Mouse (Mus musculus) limb, embryonic 12.5 days (tissue): ENCODE measurements around the gene Cnnm4. TPM values are rescaled to one million over a fixed set of nuclear protein-coding genes. Genes with fewer than 3 reads are reported as not detected.
A peak's percentile ranks its signal among the peaks of the same experiment; 100 is the strongest.

Source experiments
- ATAC-seq: fragments of 200-750 bp; cut with Nextera tagmentation; 2 replicates; pipeline ENCODE4 v1.8.0; 2017; ENCODE audit warnings: low read depth, moderate TSS enrichment; ENCODE audit not compliant: insufficient number of reproducible peaks, insufficient read depth, low FRiP score, low TSS enrichment
- H3K27ac ChIP-seq: fragments of 300-500 bp; sonication (generic); 2 replicates; pipeline ENCODE4 v1.5.1; 2016; ENCODE audit warnings: mild to moderate bottlenecking, moderate library complexity
- H3K27me3 ChIP-seq: fragments of 300-500 bp; sonication (generic); 2 replicates; pipeline ENCODE4 v1.6.1; 2016; ENCODE audit warnings: mild to moderate bottlenecking, moderate library complexity
- H3K36me3 ChIP-seq: fragments of 300-500 bp; sonication (generic); 2 replicates; pipeline ENCODE4 v1.6.1; 2016; ENCODE audit warnings: mild to moderate bottlenecking, moderate library complexity
- H3K4me1 ChIP-seq: fragments of 300-500 bp; sonication (generic); replicated peaks from 2 replicates; pipeline ENCODE4 v1.6.1; 2016
- H3K4me2 ChIP-seq: fragments of 300-500 bp; sonication (generic); 2 replicates; pipeline ENCODE4 v1.6.1; 2016; ENCODE audit warnings: mild to moderate bottlenecking, moderate library complexity
- H3K4me3 ChIP-seq: fragments of 300-500 bp; sonication (generic); replicated peaks from 2 replicates; pipeline ENCODE4 v1.5.1; 2016; ENCODE audit warnings: mild to moderate bottlenecking
- H3K9ac ChIP-seq: fragments of 300-500 bp; sonication (generic); replicated peaks from 2 replicates; pipeline ENCODE4 v1.6.1; 2016; ENCODE audit warnings: mild to moderate bottlenecking, moderate library complexity
- H3K9me3 ChIP-seq: fragments of 300-500 bp; sonication (generic); 2 replicates; pipeline ENCODE4 v1.6.1; 2016; ENCODE audit warnings: mild to moderate bottlenecking, moderate library complexity
- WGBS: fragments of 180-500 bp; shearing (Covaris S2); methylation state at CpG from one replicate; pipeline ENCODE4 v1.1.7; 2016; 5-methylcytosine and 5-hydroxymethylcytosine counted together
- polyA plus RNA-seq: library from polyadenylated mRNA; unstranded; fragments of >200 nt; fragmentation: Nextera tagmentation; extraction: Ambion mirVana; gene quantifications from 2 replicates; pipeline ENCODE4 v1.2.1, GENCODE M21; 2016

The Cnnm4 gene
- polyA plus RNA-seq, 1 experiment from 2014 or later = 16.8 TPM

DNA sequence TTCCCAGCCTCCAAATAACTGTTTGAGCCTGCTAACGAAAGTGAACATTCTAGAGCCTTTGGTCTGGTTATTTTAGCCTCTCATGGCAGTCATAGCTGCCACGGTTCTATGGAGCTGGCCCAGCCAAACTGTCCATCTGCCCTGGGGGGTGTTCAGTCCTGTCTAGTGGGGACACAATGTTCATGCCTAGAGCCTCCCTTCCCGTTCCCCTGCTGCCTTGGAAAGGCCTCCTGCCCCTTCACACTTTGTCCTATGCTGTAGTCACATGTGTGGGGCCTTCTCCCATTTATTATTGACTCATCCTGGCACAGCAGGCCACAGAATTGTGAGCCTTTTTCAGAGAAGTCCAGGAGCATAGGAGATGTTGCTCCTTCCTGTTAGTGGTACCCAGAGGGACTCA, 46.8 kb downstream of the Cnnm4 start:
- 94% methylated on average over 3 of the region's 3 CpGs for WGBS
- Histone ChIP-seq H3K36me3 (peaks cover 66% of the 10 kb centered on the region), H3K9ac (no peak overlapping the region), H3K4me1 (peaks cover 38% of the 10 kb centered on the region), H3K27ac (no peak overlapping the region), H3K4me3 (no peak overlapping the region), H3K9me3 (no peaks in the 10 kb centered on the region), H3K27me3 (no peaks in the 10 kb centered on the region), H3K4me2 (no peak overlapping the region)
- no peak for ATAC-seq

DNA sequence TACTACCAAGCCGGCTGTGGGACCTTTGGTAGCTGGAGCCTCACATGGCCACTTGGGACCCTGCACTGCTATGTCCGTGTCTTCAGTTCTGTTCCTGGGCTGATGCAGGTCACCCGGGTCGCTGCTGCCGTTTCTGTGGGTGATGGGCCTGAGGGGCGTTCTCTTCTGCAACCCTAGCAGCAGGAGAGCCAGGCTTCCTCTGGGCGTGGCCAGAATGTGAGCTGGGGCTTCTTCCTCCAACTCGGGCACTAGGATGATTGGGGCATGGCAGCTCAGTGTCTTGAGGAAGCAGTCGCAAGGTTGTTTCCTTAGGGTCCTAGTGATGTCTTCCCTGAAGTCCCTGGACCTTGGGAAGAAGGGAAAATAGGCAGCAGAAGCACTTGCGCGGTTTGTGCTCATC, 48.2 kb downstream of the Cnnm4 start:
- peaks cover 77% of the 10 kb centered on the region for H3K36me3 ChIP-seq
- H3K4me3 ChIP-seq = no peak overlapping the region
- no peak overlapping the region for H3K9ac ChIP-seq
- ATAC-seq = no peak
- no peak overlapping the region for H3K4me2 ChIP-seq
- no peaks in the 10 kb centered on the region for H3K27me3 ChIP-seq
- H3K9me3 ChIP-seq = no peaks in the 10 kb centered on the region
- peaks cover 35% of the 10 kb centered on the region for H3K4me1 ChIP-seq
- H3K27ac ChIP-seq = no peak overlapping the region
- 80% methylated on average over 11 of the region's 11 CpGs for WGBS

DNA sequence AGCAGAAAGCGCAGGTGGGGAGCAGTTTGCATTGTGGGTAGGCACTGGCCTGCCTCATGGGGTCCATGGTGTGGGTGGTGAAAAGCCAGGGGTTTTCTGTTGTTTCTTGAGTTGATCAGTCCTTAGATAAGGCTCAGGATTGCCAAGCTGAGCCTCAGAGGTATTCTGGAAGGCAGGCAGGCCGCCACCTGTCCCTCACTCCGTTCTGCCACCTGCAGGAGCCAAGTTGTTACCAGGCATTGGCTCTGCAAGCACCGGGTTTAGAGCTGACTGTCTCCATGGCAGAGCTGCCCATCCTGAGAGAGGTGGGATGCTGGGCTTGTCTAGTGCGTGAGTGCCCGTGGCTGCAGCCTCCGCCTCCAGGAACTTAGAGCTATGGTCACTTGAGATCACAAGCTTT, 50.8 kb downstream of the Cnnm4 start:
- Histone ChIP-seq H3K4me1 (peaks cover 31% of the 10 kb centered on the region), H3K36me3 (peaks cover 88% of the 10 kb centered on the region), H3K9ac (no peak overlapping the region), H3K9me3 (no peaks in the 10 kb centered on the region), H3K4me3 (no peak overlapping the region), H3K4me2 (no peak overlapping the region), H3K27ac (peak overlapping the region; percentile 90), H3K27me3 (no peaks in the 10 kb centered on the region)
- ATAC-seq = no peak
- 90% methylated on average over 7 of the region's 7 CpGs for WGBS

DNA sequence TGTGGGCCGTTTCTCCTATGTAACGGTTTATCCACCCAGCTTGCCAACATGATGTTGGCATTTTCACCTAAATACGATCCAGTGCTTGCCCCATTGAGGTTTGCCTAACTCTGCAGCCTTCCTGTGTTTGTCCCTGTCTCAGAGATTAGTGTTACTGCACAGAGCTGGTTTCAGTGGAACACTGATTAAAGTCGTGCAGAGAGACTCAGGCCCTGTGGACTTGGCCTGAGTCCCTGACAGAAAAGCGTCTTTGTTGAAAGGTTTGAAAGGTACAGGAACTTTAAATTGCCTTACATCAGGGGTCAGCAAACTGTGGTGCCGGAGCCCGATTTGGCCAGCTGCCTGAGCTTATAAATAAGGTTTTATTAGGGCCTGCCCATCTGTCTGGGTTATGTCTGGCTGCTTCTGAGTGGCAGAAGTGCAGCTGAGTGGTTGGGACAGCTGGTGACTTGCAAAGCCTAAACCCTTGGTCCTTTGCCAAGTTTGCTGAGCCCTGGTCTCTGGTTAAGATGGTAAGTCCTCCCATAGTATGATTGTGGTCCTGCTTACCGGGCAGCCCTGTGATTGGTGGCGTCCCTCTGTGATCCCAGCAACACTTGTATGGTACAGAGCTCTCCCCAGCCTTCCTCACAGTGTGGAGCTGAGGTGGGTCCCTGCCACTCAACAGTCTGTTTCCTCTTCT, 52.1 kb downstream of the Cnnm4 start:
- 47% methylated on average over 9 of the region's 9 CpGs for WGBS
- peak; percentile 81 for ATAC-seq
- Histone ChIP-seq H3K36me3 (peaks cover 79% of the 10 kb centered on the region), H3K27ac (peak overlapping the region; percentile 90), H3K4me2 (peak overlapping the region; percentile 3; the same call in 1 of the 2 replicates), H3K4me3 (no peak overlapping the region), H3K9ac (no peak overlapping the region), H3K4me1 (peaks cover 38% of the 10 kb centered on the region), H3K9me3 (no peaks in the 10 kb centered on the region), H3K27me3 (no peaks in the 10 kb centered on the region)

DNA sequence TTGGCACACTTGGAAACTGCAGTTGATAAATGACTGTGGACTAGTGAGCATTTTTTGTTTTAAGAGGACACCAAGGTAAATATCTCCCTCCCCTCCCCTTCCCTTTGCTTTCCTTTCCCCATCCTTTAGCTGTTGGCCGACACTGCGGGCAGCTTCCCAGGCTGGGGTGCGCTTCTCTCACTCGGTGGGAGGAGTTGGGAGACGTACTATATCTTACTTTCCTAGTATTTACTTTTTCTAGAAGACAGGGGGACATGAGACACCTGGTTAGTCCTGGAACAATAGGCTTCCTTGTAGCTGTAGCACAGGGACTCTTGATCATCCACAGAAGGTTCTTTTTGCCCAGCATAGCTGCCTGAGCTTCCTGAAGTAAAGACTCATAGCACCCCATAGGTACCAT, 52.6 kb downstream of the Cnnm4 start:
- no peak overlapping the region for H3K9ac ChIP-seq
- peak overlapping the region; percentile 90 for H3K27ac ChIP-seq
- H3K27me3 ChIP-seq = no peaks in the 10 kb centered on the region
- H3K4me3 ChIP-seq = no peak overlapping the region
- H3K36me3 ChIP-seq = peaks cover 74% of the 10 kb centered on the region
- no peak for ATAC-seq
- 89% methylated on average over 5 of the region's 5 CpGs for WGBS
- 0 out of 2 replicates have a peak overlapping the region, but pooled peaks have one; percentile 3 for H3K4me2 ChIP-seq
- no peaks in the 10 kb centered on the region for H3K9me3 ChIP-seq
- peaks cover 38% of the 10 kb centered on the region for H3K4me1 ChIP-seq

DNA sequence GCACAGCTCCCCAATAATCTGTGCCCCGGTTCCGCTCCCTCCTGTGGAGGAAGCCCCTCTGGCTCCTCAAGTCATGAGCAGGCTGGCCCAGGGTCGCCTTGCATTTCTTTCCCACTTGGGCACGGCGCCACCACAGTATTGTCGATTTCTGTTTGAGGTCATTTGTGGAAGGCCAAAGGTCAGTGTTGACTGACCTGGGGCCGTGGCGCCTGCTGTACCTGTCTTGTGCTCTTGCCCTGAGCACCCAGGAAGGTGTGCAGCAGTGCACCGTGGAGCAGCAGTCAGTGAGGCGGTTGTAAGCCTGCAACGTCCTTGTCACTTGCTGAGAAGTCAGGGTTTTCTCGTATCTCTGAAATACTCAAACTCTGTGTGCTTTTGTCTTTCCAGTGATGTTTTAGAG, 54.4 kb downstream of the Cnnm4 start:
- H3K36me3 ChIP-seq = peaks cover 68% of the 10 kb centered on the region
- H3K27ac ChIP-seq = no peak overlapping the region
- H3K9ac ChIP-seq = no peak overlapping the region
- ATAC-seq = no peak
- peaks cover 38% of the 10 kb centered on the region for H3K4me1 ChIP-seq
- H3K4me2 ChIP-seq = no peak overlapping the region
- H3K27me3 ChIP-seq = no peaks in the 10 kb centered on the region
- H3K4me3 ChIP-seq = no peak overlapping the region
- H3K9me3 ChIP-seq = no peaks in the 10 kb centered on the region
- WGBS = 92% methylated on average over 12 of the region's 12 CpGs

DNA sequence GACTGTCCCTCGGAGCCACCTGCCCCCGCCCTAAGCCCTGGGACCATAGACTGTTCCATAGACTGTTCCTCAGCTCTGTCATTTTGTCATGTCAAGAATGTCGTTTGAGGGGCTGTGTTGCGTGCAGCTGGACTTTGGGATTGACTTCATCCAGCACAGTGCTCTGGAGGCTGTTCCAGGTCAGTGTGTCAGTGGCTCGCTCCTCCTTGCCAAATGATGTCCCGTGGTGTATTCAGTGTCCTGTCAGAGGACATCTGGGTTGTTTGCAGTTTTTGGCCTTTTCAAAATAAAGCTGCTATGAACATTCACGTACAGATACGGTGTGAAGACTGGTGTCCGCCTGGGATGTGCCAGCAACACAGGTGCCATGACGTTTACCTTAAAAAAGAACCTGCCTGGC, 55.5 kb downstream of the Cnnm4 start:
- Histone ChIP-seq H3K27ac (no peak overlapping the region), H3K4me2 (no peak overlapping the region), H3K36me3 (peaks cover 68% of the 10 kb centered on the region), H3K9ac (no peak overlapping the region), H3K4me1 (peaks cover 30% of the 10 kb centered on the region), H3K9me3 (no peaks in the 10 kb centered on the region), H3K4me3 (no peak overlapping the region), H3K27me3 (no peaks in the 10 kb centered on the region)
- ATAC-seq = no peak
- 93% methylated on average over 10 of the region's 10 CpGs for WGBS

DNA sequence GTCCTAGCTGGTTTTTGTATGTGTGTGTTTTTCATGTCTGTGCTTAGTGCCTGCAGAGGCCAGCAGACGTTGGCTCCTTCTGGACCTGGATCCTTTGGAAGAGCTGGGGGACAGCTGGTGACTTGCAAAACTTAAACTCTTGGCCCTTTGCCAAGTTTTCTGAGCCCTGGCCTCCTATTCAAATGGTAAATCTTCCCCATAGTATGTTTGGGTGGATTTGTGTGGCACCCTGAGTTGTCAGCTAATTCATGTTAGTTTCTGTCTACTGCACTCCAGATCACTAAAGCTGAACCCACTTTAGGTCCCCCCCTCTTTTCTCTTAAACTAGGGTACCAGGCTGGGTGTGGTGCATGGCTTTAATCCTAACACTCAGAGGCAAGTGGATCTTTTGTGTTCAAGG, 56.9 kb downstream of the Cnnm4 start:
- Histone ChIP-seq H3K9me3 (no peaks in the 10 kb centered on the region), H3K4me1 (peaks cover 16% of the 10 kb centered on the region), H3K36me3 (peaks cover 68% of the 10 kb centered on the region), H3K27me3 (no peaks in the 10 kb centered on the region), H3K27ac (0 out of 2 replicates have a peak overlapping the region, but pooled peaks have one; percentile 31), H3K4me3 (no peak overlapping the region), H3K4me2 (no peak overlapping the region), H3K9ac (no peak overlapping the region)
- 20% methylated on average over 1 of the region's 1 CpGs for WGBS
- ATAC-seq = no peak

DNA sequence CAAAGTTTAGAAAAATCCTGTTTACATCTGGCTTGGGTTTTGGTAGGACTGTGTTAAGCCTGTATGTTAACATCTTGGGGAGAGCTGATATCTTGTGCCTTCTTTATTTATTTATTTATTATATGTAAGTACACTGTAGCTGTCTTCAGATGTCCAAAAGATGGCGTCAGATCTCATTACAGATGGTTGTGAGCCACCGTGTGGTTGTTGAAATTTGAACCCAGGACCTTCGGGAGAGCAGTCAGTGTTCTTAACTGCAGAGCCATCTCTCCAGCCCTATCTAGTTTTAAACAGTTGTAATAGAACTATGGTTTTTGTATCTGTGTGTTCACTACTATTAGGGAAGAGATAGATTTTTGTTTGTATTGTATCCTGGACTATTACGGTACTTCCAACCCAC, 57.9 kb downstream of the Cnnm4 start:
- no peak for ATAC-seq
- WGBS = 88% methylated on average over 4 of the region's 4 CpGs
- peaks cover 7% of the 10 kb centered on the region for H3K4me1 ChIP-seq
- H3K36me3 ChIP-seq = peaks cover 59% of the 10 kb centered on the region
- H3K4me2 ChIP-seq = no peak overlapping the region
- H3K4me3 ChIP-seq = no peak overlapping the region
- no peak overlapping the region for H3K27ac ChIP-seq
- H3K9me3 ChIP-seq = no peaks in the 10 kb centered on the region
- H3K9ac ChIP-seq = no peak overlapping the region
- no peaks in the 10 kb centered on the region for H3K27me3 ChIP-seq

DNA sequence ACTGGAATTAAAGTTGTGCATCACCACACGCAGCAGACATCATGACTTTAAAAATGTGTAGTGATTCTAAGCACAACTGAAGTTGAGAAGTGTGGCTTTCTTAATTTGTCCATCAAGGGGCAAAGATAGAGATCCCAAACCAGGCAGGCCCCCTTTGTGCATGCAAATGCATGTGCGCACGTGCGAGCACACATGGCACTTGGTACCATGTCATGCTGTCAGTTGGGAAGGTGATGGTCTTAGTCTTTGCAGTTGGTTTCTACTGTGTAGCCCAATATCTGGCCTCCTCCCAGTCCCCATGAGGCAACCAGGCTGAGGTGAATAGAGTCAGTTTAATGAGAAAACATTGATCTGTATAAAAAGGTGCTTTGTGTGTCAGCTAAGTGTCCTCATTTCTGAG, 58.5 kb downstream of the Cnnm4 start:
- no peak for ATAC-seq
- Histone ChIP-seq H3K27ac (no peak overlapping the region), H3K27me3 (no peaks in the 10 kb centered on the region), H3K36me3 (peaks cover 53% of the 10 kb centered on the region), H3K9ac (no peak overlapping the region), H3K4me2 (no peak overlapping the region), H3K4me1 (peaks cover 7% of the 10 kb centered on the region), H3K9me3 (no peaks in the 10 kb centered on the region), H3K4me3 (no peak overlapping the region)
- 97% methylated on average over 4 of the region's 4 CpGs for WGBS

DNA sequence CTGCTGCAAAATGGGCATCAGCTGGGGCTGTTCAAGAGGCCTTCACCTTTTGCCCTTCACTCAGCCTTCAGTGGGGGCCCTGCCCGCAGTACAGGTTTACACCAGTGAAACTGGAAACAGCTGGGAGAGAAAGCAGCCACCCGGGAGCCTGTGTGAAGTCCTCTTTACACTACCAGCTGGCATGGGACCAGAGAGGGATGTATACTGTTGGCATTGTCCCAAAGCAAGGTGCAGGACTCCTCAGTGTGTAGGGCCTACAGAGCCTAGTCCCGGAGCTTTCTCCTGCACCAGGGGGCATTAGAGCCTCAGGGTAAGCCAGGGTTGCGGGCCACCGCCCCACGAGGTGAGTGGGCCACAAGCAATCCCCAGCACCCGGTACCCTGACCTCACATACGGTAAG, 59.1 kb downstream of the Cnnm4 start:
- peaks cover 7% of the 10 kb centered on the region for H3K4me1 ChIP-seq
- ATAC-seq = 0 out of 2 replicates have a peak, but pooled peaks have one; percentile 9
- no peak overlapping the region for H3K9ac ChIP-seq
- H3K27me3 ChIP-seq = no peaks in the 10 kb centered on the region
- H3K36me3 ChIP-seq = peaks cover 46% of the 10 kb centered on the region
- no peak overlapping the region for H3K4me2 ChIP-seq
- no peaks in the 10 kb centered on the region for H3K9me3 ChIP-seq
- peak overlapping the region; percentile 7; the same call in 1 of the 2 replicates for H3K27ac ChIP-seq
- H3K4me3 ChIP-seq = no peak overlapping the region
- 79% methylated on average over 8 of the region's 8 CpGs for whole genome bisulfite sequencing

DNA sequence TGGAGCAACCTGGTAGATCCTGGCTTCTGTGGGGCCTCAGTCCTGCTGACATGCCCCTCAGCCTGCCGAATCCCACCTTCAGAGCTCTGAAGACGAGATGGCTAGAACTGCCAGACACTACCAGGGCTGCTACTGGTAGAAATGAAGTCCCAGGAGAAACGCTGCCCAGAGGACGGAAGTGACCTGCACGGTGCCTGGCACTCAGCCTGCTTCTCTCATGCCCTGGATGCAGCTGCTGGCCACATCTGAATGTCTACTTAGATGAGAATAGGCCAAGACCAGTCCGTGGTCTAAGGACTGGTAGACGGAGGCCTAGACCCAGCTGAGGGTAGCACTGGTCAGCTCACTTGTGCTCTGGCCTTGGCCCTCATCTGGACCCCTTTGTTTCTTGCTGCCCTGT, 59.5 kb downstream of the Cnnm4 start:
- H3K4me3 ChIP-seq = no peak overlapping the region
- H3K9ac ChIP-seq = no peak overlapping the region
- no peaks in the 10 kb centered on the region for H3K27me3 ChIP-seq
- no peaks in the 10 kb centered on the region for H3K9me3 ChIP-seq
- H3K4me2 ChIP-seq = no peak overlapping the region
- peaks cover 7% of the 10 kb centered on the region for H3K4me1 ChIP-seq
- no peak for ATAC-seq
- peaks cover 43% of the 10 kb centered on the region for H3K36me3 ChIP-seq
- H3K27ac ChIP-seq = peak overlapping the region; percentile 7; the same call in 1 of the 2 replicates
- WGBS = 90% methylated on average over 7 of the region's 7 CpGs
